Mouse (Mus musculus): ENCODE measurements around the gene Ddi2. TPM values are rescaled to one million over a fixed set of nuclear protein-coding genes. Genes with fewer than 3 reads are reported as not detected.
A peak's percentile ranks its signal among the peaks of the same experiment; 100 is the strongest.

Ddi2 gene
- polyA plus RNA-seq, 1 experiment from 2014 or later: 22.8 TPM

- no peak overlapping the region for H3K4me2 ChIP-seq
- H3K9me3 ChIP-seq: no peaks in the 10 kb centered on the region
- no peak overlapping the region for H3K4me3 ChIP-seq (replicated peaks)
- H3K27ac ChIP-seq: no peak overlapping the region
- 0 out of 2 replicates have a peak, but pooled peaks cover 8% of the 10 kb centered on the region for H3K4me1 ChIP-seq
- ATAC-seq (ENCODE audit: low FRiP score): no peak
- H3K27me3 ChIP-seq: no peaks in the 10 kb centered on the region
- 63% methylated on average over 12 of the region's 12 CpGs for WGBS
- peaks cover 32% of the 10 kb centered on the region for H3K36me3 ChIP-seq (replicated peaks)
- no peak overlapping the region for H3K9ac ChIP-seq
These were observed 40.5 kb downstream of the Ddi2 start for GRCm38 (mm10) chr4:141682706-141683230.

- WGBS: 68% methylated on average over 7 of the region's 7 CpGs
- Histone ChIP-seq H3K4me3 (replicated peaks) (no peak overlapping the region), H3K9me3 (no peaks in the 10 kb centered on the region), H3K36me3 (replicated peaks) (peaks cover 30% of the 10 kb centered on the region), H3K27me3 (no peaks in the 10 kb centered on the region), H3K4me2 (no peak overlapping the region), H3K9ac (no peak overlapping the region), H3K4me1 (0 out of 2 replicates have a peak, but pooled peaks cover 8% of the 10 kb centered on the region), H3K27ac (no peak overlapping the region)
- ATAC-seq (ENCODE audit: low FRiP score): no peak
These were observed 41.5 kb downstream of the Ddi2 start for GRCm38 (mm10) chr4:141681767-141682166.

- 83% methylated on average over 12 of the region's 12 CpGs for WGBS
- Histone ChIP-seq H3K9me3 (no peaks in the 10 kb centered on the region), H3K4me1 (0 out of 2 replicates have a peak, but pooled peaks cover 8% of the 10 kb centered on the region), H3K27me3 (no peaks in the 10 kb centered on the region), H3K36me3 (replicated peaks) (peaks cover 22% of the 10 kb centered on the region), H3K27ac (no peak overlapping the region), H3K9ac (no peak overlapping the region), H3K4me3 (replicated peaks) (no peak overlapping the region), H3K4me2 (no peak overlapping the region)
- ATAC-seq (ENCODE audit: low FRiP score): no peak
These were observed 42.3 kb downstream of the Ddi2 start for GRCm38 (mm10) chr4:141680892-141681291.

DNA sequence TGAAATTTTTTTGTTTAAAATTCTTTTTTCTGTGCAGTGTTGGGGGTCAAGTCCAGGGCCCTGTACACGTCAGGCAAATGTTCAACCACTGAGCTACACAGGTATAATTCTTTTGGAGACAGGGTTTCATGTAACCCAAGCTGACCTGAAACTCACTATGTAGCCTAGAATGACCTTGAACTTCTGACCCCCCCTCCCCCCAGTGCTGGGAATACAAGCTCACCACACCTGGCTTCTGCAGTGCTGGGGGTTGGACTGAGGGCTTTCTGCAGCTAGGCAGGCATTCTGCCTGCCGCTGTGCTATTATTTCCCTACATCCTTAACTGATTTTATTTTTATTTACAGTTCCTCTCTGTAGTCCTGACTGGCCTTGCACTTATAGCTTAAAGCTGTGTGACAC is 44.2 kb downstream of the Ddi2 start:
- Histone ChIP-seq H3K4me3 (replicated peaks) (no peak overlapping the region), H3K27ac (no peak overlapping the region), H3K9me3 (no peaks in the 10 kb centered on the region), H3K36me3 (replicated peaks) (peaks cover 8% of the 10 kb centered on the region), H3K9ac (no peak overlapping the region), H3K4me1 (0 out of 2 replicates have a peak, but pooled peaks cover 8% of the 10 kb centered on the region), H3K4me2 (no peak overlapping the region), H3K27me3 (no peaks in the 10 kb centered on the region)
- WGBS: 87% methylated on average over 2 of the region's 2 CpGs
- ATAC-seq (ENCODE audit: low FRiP score): no peak

DNA sequence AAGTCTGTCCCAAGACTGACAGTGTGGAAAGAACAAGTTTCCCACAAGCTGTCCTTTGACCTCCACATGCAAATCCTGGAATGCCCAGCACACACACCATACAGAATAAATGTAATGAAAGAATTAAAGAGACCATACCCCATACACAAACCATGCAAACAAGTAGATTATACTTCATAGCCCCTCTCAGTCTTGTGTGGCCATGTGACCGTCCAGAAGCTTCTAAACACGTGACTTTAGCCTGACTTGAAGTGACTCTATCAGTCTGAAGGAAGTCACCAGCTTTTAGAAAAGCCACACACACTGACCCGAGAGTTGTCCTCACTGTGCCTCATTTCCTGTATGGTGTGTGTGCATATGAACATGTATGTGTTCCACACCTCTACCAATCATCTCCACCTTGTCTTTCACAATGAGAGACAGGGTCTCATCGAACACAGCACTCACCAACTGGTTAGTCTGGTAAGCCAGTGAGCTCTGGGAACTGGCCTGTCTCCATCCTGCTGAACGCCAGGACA is 46.7 kb downstream of the Ddi2 start:
- Histone ChIP-seq H3K4me2 (no peak overlapping the region), H3K36me3 (replicated peaks) (no peaks in the 10 kb centered on the region), H3K4me1 (0 out of 2 replicates have a peak, but pooled peaks cover 4% of the 10 kb centered on the region), H3K9ac (no peak overlapping the region), H3K27me3 (no peaks in the 10 kb centered on the region), H3K27ac (no peak overlapping the region), H3K9me3 (no peaks in the 10 kb centered on the region), H3K4me3 (replicated peaks) (no peak overlapping the region)
- no peak for ATAC-seq (ENCODE audit: low FRiP score)
- WGBS: 84% methylated on average over 5 of the region's 5 CpGs

DNA sequence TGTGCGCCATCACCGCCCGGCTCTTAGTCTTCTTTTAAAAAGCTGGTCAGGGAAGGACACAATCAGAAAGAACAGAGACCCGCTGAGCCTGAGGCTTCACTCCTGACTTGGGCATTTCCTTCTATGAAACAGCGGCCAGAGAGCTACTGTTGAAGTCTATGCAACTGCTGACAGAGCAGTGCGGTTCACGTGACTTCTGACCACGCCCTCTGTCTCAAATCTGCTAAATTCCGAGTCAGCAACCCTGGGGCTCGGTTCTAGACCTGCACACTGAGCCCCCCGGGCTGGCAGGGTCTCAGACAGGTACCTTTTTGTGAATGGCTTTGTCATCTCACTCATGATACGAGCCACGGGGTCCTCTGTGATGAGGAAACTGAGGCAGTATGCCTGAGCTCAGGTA is 50.9 kb downstream of the Ddi2 start:
- Histone ChIP-seq H3K36me3 (replicated peaks) (no peaks in the 10 kb centered on the region), H3K27me3 (no peaks in the 10 kb centered on the region), H3K4me1 (no peaks in the 10 kb centered on the region), H3K4me3 (replicated peaks) (no peak overlapping the region), H3K27ac (no peak overlapping the region), H3K9ac (no peak overlapping the region), H3K4me2 (no peak overlapping the region), H3K9me3 (no peaks in the 10 kb centered on the region)
- 78% methylated on average over 13 of the region's 13 CpGs for WGBS
- no peak for ATAC-seq (ENCODE audit: low FRiP score)

GRCm38 (mm10) chr4:141671389-141671788 is 51.8 kb downstream of the Ddi2 start:
- 82% methylated on average over 4 of the region's 4 CpGs for WGBS
- no peaks in the 10 kb centered on the region for H3K9me3 ChIP-seq
- no peaks in the 10 kb centered on the region for H3K27me3 ChIP-seq

DNA sequence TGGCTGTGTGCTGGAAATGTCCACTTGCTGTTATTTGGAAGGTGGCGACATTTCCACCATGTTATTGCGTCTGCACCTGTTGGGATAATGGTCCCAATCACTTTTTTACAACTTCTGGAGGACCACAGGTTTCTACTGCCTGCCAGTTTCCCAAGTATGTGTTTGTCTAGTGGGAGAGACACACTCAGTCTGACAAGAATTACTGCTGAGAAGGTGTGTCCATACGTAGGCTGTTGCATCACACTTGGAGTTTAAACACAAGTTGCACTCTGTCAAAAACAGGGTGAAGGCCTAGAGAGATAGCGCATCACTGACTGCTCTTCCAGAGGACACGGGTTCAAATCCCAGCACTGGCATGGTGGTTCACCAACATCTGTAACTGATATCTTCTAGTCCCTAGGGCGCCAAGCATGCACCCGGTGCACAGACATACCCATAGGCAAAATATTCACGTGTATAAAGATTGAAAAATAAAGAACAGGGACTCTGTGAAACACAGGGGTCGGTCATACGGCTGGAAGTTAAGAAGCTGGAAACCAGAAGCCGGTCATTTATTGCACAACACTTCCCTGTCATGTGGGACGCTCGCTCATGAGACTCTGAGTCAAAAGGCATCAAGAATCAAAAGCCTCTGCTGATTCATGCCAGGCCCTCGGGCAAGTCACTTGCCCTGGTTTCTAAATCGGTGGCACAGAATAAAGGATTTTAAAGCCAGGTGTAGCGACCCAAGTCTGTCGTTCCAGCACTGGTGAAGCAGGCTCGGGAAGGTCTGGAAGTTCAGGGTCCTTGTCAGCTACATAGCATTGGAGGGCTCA is 53.1 kb downstream of the Ddi2 start:
- no peak for ATAC-seq (ENCODE audit: low FRiP score)

More at GRCm38 (mm10) chr4:141671389-141671788, 51.8 kb downstream of the Ddi2 start:
- H3K4me1 ChIP-seq: no peaks in the 10 kb centered on the region
- H3K4me2 ChIP-seq: no peak overlapping the region
- H3K9ac ChIP-seq: no peak overlapping the region
- H3K27ac ChIP-seq: no peak overlapping the region
- no peak overlapping the region for H3K4me3 ChIP-seq (replicated peaks)
- no peak for ATAC-seq (ENCODE audit: low FRiP score)
- H3K36me3 ChIP-seq (replicated peaks): no peaks in the 10 kb centered on the region

DNA sequence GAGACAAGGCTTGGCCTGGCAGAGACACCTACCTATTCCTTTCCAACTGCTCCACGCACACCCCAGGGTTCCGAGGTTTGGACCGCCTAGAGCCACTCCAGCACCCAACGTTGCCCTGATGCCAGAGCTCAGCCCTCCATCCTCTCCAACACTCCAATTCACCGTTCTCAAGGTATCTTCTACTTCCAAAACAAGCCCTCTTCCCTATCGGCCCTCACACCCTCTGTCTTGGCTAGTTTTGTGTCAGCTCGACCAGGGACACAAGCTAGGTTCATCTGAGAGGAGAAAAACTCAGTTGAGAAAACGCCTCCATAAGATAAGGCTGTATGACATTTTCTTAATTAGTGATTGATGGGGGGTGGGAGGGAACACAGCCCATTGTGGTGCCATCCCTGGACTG is 58.4 kb downstream of the Ddi2 start, which contains the start of gene Plekhm2:
Plekhm2 (minus strand) TSS at position 101 of the 400 bp plus-strand sequence.
- ATAC-seq (ENCODE audit: low FRiP score): peak; percentile 24; the same call in 1 of the 2 replicates
- peaks cover 11% of the 10 kb centered on the region for H3K36me3 ChIP-seq (replicated peaks)
- H3K27ac ChIP-seq: peak within 1 kb of the TSS; percentile 59; the same call in 1 of the 2 replicates
- no peaks in the 10 kb centered on the region for H3K9me3 ChIP-seq
- peaks cover 16% of the 10 kb centered on the region for H3K4me1 ChIP-seq
- 64% methylated on average over 8 of the region's 8 CpGs for WGBS
- H3K27me3 ChIP-seq: no peaks in the 10 kb centered on the region
- peak within 1 kb of the TSS; percentile 82 for H3K9ac ChIP-seq
- peak within 1 kb of the TSS; percentile 85 for H3K4me2 ChIP-seq
- peak within 1 kb of the TSS; percentile 76 for H3K4me3 ChIP-seq (replicated peaks)

More for the DNA sequence above, 53.1 kb downstream of the Ddi2 start:
- H3K4me2 ChIP-seq: no peak overlapping the region
- H3K27me3 ChIP-seq: no peaks in the 10 kb centered on the region
- H3K4me3 ChIP-seq (replicated peaks): no peak overlapping the region
- 88% methylated on average over 18 of the region's 18 CpGs for WGBS
- no peak overlapping the region for H3K9ac ChIP-seq
- H3K36me3 ChIP-seq (replicated peaks): no peaks in the 10 kb centered on the region
- H3K9me3 ChIP-seq: no peaks in the 10 kb centered on the region
- H3K27ac ChIP-seq: no peak overlapping the region
- H3K4me1 ChIP-seq: 0 out of 2 replicates have a peak, but pooled peaks cover under 1% of the 10 kb centered on the region

- Histone ChIP-seq H3K4me2 (peak overlapping the region; percentile 85), H3K4me1 (peaks cover 16% of the 10 kb centered on the region), H3K27me3 (no peaks in the 10 kb centered on the region), H3K36me3 (replicated peaks) (peaks cover 11% of the 10 kb centered on the region), H3K9me3 (no peaks in the 10 kb centered on the region), H3K27ac (peak overlapping the region; percentile 59; the same call in 1 of the 2 replicates), H3K9ac (peak overlapping the region; percentile 82), H3K4me3 (replicated peaks) (peak overlapping the region; percentile 76)
- WGBS: under 1% methylated on average over 57 of the region's 60 CpGs
- peak; percentile 85 for ATAC-seq (ENCODE audit: low FRiP score)
These were observed 59.0 kb downstream of the Ddi2 start for GRCm38 (mm10) chr4:141664011-141664745.

GRCm38 (mm10) chr4:141663122-141663931 is 59.9 kb downstream of the Ddi2 start:
- peak; percentile 40; the same call in 1 of the 2 replicates for ATAC-seq (ENCODE audit: low FRiP score)
- Histone ChIP-seq H3K9me3 (no peaks in the 10 kb centered on the region), H3K27me3 (no peaks in the 10 kb centered on the region), H3K36me3 (replicated peaks) (peaks cover 11% of the 10 kb centered on the region), H3K4me3 (replicated peaks) (peak overlapping the region; percentile 76), H3K4me1 (peaks cover 16% of the 10 kb centered on the region), H3K27ac (peak overlapping the region; percentile 59; the same call in 1 of the 2 replicates), H3K4me2 (peak overlapping the region; percentile 85), H3K9ac (peak overlapping the region; percentile 82)
- 4% methylated on average over 39 of the region's 47 CpGs for WGBS

All from forebrain, embryonic 12.5 days (tissue).